Mouse (Mus musculus) C2C12 (cell line): ENCODE measurements around the gene Cast. TPM values are rescaled to one million over a fixed set of nuclear protein-coding genes. Genes with fewer than 3 reads are reported as not detected.
A peak's percentile ranks its signal among the peaks of the same experiment; 100 is the strongest.

Experiments used
- H3K27me3 ChIP-seq: one replicate; pipeline ENCODE4 v1.6.1; 2011; ENCODE audit not compliant: control insufficient read depth, insufficient read depth, insufficient read length
- H3K36me3 ChIP-seq: one replicate; pipeline ENCODE4 v1.6.1; 2011; ENCODE audit not compliant: control insufficient read depth, insufficient read depth
- H3K4me3 ChIP-seq: one replicate; pipeline ENCODE4 v1.5.1; 2011; ENCODE audit warnings: mild to moderate bottlenecking, control low read depth; ENCODE audit not compliant: poor library complexity, insufficient read depth, severe bottlenecking
- H3K79me2 ChIP-seq: one replicate; pipeline ENCODE4 v1.6.1; 2011; ENCODE audit not compliant: control insufficient read depth, insufficient read depth
- H3K79me3 ChIP-seq: one replicate; pipeline ENCODE4 v1.6.1; 2011; ENCODE audit warnings: low read depth, control low read depth
- H3ac ChIP-seq: one replicate; pipeline ENCODE3; 2011; ENCODE audit warnings: low read depth; ENCODE audit not compliant: control insufficient read depth, insufficient read length
- CEBPB ChIP-seq: IDR thresholded peaks from one replicate; pipeline ENCODE4 v1.6.1; 2011; ENCODE audit warnings: low read depth, mild to moderate bottlenecking, control low read depth, moderate library complexity
- CTCF ChIP-seq: IDR thresholded peaks from one replicate; pipeline ENCODE4 v1.5.1; 2011; ENCODE audit not compliant: control insufficient read depth, insufficient read depth, insufficient read length
- FOSL1 ChIP-seq: IDR thresholded peaks from one replicate; pipeline ENCODE4 v1.8.0; 2011; ENCODE audit warnings: mild to moderate bottlenecking, low read length; ENCODE audit not compliant: poor library complexity, insufficient read depth, severe bottlenecking
- MAX ChIP-seq: IDR thresholded peaks from one replicate; pipeline ENCODE4 v1.6.1; 2011; ENCODE audit warnings: mild to moderate bottlenecking, control low read depth
- MYOD1 ChIP-seq: IDR thresholded peaks from one replicate; pipeline ENCODE4 v1.6.1; 2011; ENCODE audit warnings: low read depth; ENCODE audit not compliant: control insufficient read depth, insufficient read length
- MYOG ChIP-seq: IDR thresholded peaks from one replicate; pipeline ENCODE4 v1.6.1; 2011; ENCODE audit not compliant: control insufficient read depth, insufficient read length; ENCODE audit errors: extremely low read depth
- USF1 ChIP-seq: IDR thresholded peaks from one replicate; pipeline ENCODE4 v1.6.1; 2011; ENCODE audit warnings: low read depth, mild to moderate bottlenecking, control low read depth, moderate library complexity
- polyA plus RNA-seq: library from polyadenylated mRNA; unstranded; fragments of >200 nt; fragmentation: generic; extraction: Trizol; gene quantifications from one replicate; pipeline ENCODE4 v1.2.1, GENCODE M21; 2012; ENCODE audit warnings: missing spikeins

Cast gene
- polyA plus RNA-seq, 1 experiment, result 23.7 TPM

- Histone ChIP-seq H3K27me3 (no peaks in the 10 kb centered on the region), H3K36me3 (no peaks in the 10 kb centered on the region), H3K4me3 (no peak overlapping the region), H3ac (no peak overlapping the region), H3K79me2 (no peaks in the 10 kb centered on the region), H3K79me3 (no peaks in the 10 kb centered on the region)
- TF ChIP-seq CEBPB, result no peak
- TF ChIP-seq MYOD1, result no peak
- TF ChIP-seq MAX, result no peak
- no peak for TF ChIP-seq USF1
- no peak for TF ChIP-seq MYOG
- no peak for TF ChIP-seq FOSL1
- no peak for TF ChIP-seq CTCF
Measured at GRCm38 (mm10) chr13:74815753-74816152, 7.1 kb upstream of the Cast start.

- Histone ChIP-seq H3K4me3 (peak overlapping the region; percentile 55), H3K36me3 (no peaks in the 10 kb centered on the region), H3K79me3 (peaks cover 18% of the 10 kb centered on the region), H3K79me2 (peaks cover 52% of the 10 kb centered on the region), H3ac (peak overlapping the region; percentile 70), H3K27me3 (no peaks in the 10 kb centered on the region)
- TF ChIP-seq CEBPB (no peak), FOSL1 (no peak), MYOD1 (no peak), MAX (peak; percentile 53)
Measured at GRCm38 (mm10) chr13:74807446-74808151, 1.0 kb downstream of the Cast start.

GRCm38 (mm10) chr13:74806934-74807333 lies 1.7 kb downstream of the Cast start:
- peaks cover 20% of the 10 kb centered on the region for H3K79me3 ChIP-seq
- no peak overlapping the region for H3K4me3 ChIP-seq
- no peaks in the 10 kb centered on the region for H3K27me3 ChIP-seq
- H3ac ChIP-seq, result no peak overlapping the region
- peak; percentile 32 for TF ChIP-seq CEBPB
- no peak for TF ChIP-seq MYOD1
- TF ChIP-seq USF1, result no peak
- TF ChIP-seq MAX, result no peak
- TF ChIP-seq CTCF, result no peak
- TF ChIP-seq MYOG, result no peak
- peaks cover 59% of the 10 kb centered on the region for H3K79me2 ChIP-seq
- no peaks in the 10 kb centered on the region for H3K36me3 ChIP-seq

- Histone ChIP-seq H3K79me3 (no peaks in the 10 kb centered on the region), H3K36me3 (peaks cover 27% of the 10 kb centered on the region), H3K27me3 (no peaks in the 10 kb centered on the region), H3K79me2 (peaks cover 5% of the 10 kb centered on the region), H3K4me3 (no peak overlapping the region), H3ac (no peak overlapping the region)
- TF ChIP-seq USF1, result no peak
- no peak for TF ChIP-seq CEBPB
- TF ChIP-seq MYOG, result no peak
- TF ChIP-seq FOSL1, result no peak
- TF ChIP-seq MAX, result no peak
- no peak for TF ChIP-seq MYOD1
- no peak for TF ChIP-seq CTCF
Measured at GRCm38 (mm10) chr13:74794435-74794834, 14.2 kb downstream of the Cast start.

GRCm38 (mm10) chr13:74787681-74788080 lies 20.9 kb downstream of the Cast start:
- H3ac ChIP-seq, result no peak overlapping the region
- peaks cover 6% of the 10 kb centered on the region for H3K79me2 ChIP-seq
- TF ChIP-seq CTCF (no peak), MYOD1 (no peak), MYOG (no peak), FOSL1 (no peak), USF1 (no peak), CEBPB (no peak), MAX (no peak)
- H3K79me3 ChIP-seq, result no peaks in the 10 kb centered on the region
- H3K4me3 ChIP-seq, result no peak overlapping the region
- no peaks in the 10 kb centered on the region for H3K27me3 ChIP-seq
- H3K36me3 ChIP-seq, result peaks cover 5% of the 10 kb centered on the region

GRCm38 (mm10) chr13:74772151-74772550 lies 36.5 kb downstream of the Cast start:
- Histone ChIP-seq H3K27me3 (no peaks in the 10 kb centered on the region), H3K4me3 (no peak overlapping the region), H3K36me3 (no peaks in the 10 kb centered on the region), H3K79me2 (peaks cover 15% of the 10 kb centered on the region), H3ac (no peak overlapping the region), H3K79me3 (peaks cover 8% of the 10 kb centered on the region)
- TF ChIP-seq MAX, result no peak
- TF ChIP-seq USF1, result no peak
- TF ChIP-seq FOSL1, result no peak
- TF ChIP-seq CEBPB, result no peak
- no peak for TF ChIP-seq MYOD1
- no peak for TF ChIP-seq MYOG
- TF ChIP-seq CTCF, result no peak
